Mouse (Mus musculus) v-Abl transformed pro-B cells (cell line): ENCODE data around the gene Ankrd28.

ENCODE experiments used
- in situ Hi-C, 2 experiments: fragments of 400-800 bp; cut with MboI; formaldehyde crosslinking; loops; one replicate each; pipeline ENCODE4 v1.15.1; 2025; ENCODE audit not compliant: unreplicated experiment in 2 of 2

Ankrd28 gene

GRCm38 (mm10) chr14:31656857-31657645 is 173.4 kb downstream of the Ankrd28 start:
- in situ Hi-C loops: loop anchor here (5.0 to 25.0 kb wide), 5 partner anchors 125 to 830 kb away; no protein-coding TSS in a partner anchor

- in situ Hi-C loops: loop anchor here (5.0 to 25.0 kb wide), 5 partner anchors 126 to 831 kb away; no protein-coding TSS in a partner anchor
Observed at GRCm38 (mm10) chr14:31656386-31656785, 174.1 kb downstream of the Ankrd28 start.

GRCm38 (mm10) chr14:31655406-31655805 is 175.0 kb downstream of the Ankrd28 start:
- in situ Hi-C loops: loop anchor here (5.0 to 25.0 kb wide), 5 partner anchors 127 to 832 kb away; no protein-coding TSS in a partner anchor

- in situ Hi-C loops: loop anchor here (5.0 to 25.0 kb wide), 7 partner anchors 127 to 832 kb away; no protein-coding TSS in a partner anchor
Observed at GRCm38 (mm10) chr14:31654816-31655215, 175.6 kb downstream of the Ankrd28 start.

- in situ Hi-C loops: loop anchor here (5.0 to 25.0 kb wide), 5 partner anchors 302 to 834 kb away; no protein-coding TSS in a partner anchor
Observed at GRCm38 (mm10) chr14:31653101-31653875, 177.2 kb downstream of the Ankrd28 start.

GRCm38 (mm10) chr14:31652624-31653023 is 177.8 kb downstream of the Ankrd28 start:
- in situ Hi-C loops: loop anchor here (5.0 to 25.0 kb wide), 5 partner anchors 302 to 835 kb away; no protein-coding TSS in a partner anchor

GRCm38 (mm10) chr14:31652106-31652505 is 178.3 kb downstream of the Ankrd28 start:
- in situ Hi-C loops: loop anchor here (5.0 to 25.0 kb wide), 5 partner anchors 303 to 835 kb away; no protein-coding TSS in a partner anchor

GRCm38 (mm10) chr14:31651206-31651605 is 179.2 kb downstream of the Ankrd28 start:
- in situ Hi-C loops: loop anchor here (5.0 to 25.0 kb wide), 5 partner anchors 304 to 836 kb away; no protein-coding TSS in a partner anchor

GRCm38 (mm10) chr14:31650347-31650746 is 180.1 kb downstream of the Ankrd28 start:
- in situ Hi-C loops: loop anchor here (5.0 to 25.0 kb wide), 5 partner anchors 304 to 837 kb away; no protein-coding TSS in a partner anchor
